Mouse (Mus musculus): Measurements from ENCODE around the gene Itgb6. TPM values are rescaled to one million over a fixed set of nuclear protein-coding genes. Genes with fewer than 3 reads are reported as not detected.

The Itgb6 gene
- 0.08 and 0.12 TPM in 2 replicates for polyA plus RNA-seq (2015; fragmentation: Nextera tagmentation; extraction: Ambion mirVana)

DNA sequence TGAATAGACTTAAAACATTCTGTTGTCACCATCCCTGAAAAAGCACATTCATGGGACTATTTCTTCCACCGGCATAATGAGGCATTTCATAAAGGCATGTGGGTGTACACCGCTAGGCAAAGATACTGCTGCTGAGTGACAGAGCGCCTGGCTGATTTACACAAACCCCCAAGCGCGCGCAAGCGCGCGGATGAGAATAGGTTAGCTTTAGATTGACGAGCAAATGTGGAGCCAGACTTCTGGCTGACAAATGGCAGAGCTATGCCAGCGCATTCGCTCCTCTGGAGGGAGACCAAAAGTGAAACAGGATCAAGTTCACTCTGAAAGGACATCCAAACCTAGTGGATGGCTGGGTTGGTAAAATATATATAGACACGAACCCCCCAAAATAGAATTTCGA, at the start of gene Itgb6:
TSS of gene Itgb6 (minus strand) at position 130 of the 400 bp plus-strand sequence.
- no peak for DNase-seq (ENCODE audit: low spot score)

DNA sequence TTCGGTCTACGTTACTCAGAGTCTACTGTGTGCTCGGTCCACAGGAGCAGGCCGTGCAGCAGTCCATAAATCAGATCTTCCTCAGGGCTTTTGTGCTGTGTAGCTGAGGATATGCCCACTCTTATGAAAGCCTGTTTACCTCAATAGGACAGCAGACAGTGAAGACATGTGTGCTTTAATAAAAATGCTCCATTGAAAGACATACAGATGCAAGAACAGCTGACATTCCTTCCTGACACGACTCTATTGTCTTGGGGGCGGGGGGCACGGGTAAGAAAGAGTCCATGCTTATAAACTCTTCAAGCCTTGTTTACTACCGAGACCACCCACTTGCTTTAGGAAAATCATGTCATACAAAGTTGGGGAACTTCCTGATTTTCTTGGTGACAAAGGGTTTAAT, 44.0 kb upstream of the Itgb6 start:
- no peak for DNase-seq (ENCODE audit: low spot score)

DNA sequence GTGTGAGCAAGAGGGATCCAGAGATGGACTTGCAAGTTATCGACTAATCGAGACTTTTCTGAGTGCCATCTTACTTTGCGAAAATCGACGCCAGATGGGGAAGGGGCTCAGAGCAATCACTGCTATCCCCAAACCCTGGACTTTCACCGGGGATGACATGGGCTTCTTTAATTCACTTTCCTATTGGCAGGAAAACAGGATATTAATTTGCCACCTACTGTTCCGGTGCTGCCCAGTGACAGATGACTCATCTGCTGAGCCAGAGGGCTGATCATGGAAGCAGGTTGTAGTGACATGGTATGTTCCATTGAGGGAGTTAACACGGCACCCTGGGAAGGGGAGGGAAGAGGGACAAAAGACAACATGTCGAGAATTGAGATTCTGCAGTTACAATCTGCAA, 33.8 kb upstream of the Itgb6 start:
- no peak for DNase-seq (ENCODE audit: low spot score)

DNA sequence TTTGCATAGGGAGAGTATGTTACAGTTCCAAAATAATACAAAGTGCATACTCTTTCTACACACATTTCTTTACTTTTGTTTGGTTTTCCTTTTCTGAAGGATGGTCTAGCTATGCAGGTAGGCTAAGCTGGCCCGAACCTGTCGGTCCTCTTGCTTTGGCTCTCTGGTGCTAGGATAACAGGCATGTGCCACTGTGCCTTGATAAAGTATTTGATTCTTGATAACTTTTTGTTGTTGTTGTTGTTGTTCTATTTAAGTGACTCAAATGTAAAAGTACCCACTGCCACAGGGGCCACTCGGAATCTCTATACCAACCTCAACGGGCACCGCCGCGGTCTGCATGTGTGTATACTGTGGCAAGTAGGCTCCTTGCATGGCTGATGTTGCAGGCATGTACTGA, 32.7 kb upstream of the Itgb6 start:
- DNase-seq (ENCODE audit: low spot score): no peak

DNA sequence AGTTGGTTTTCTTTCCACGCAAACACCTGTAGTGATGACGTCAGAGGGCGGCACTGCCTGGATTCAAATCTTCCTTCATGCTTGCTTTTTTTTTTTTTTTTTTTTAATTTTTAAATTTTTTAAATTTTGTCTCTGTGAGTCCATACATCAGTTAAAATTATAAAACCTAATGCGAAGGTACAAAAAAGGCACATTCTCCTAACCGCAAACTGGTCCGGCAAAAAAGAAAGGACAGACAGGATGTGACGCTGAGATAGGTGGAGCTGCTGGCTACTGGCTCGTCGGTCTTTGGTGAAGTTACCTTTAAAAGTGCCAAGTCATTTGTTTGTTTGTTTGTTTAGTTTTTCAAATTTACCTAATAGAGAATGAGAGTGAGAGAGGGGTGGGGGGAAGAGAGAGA, 28.8 kb upstream of the Itgb6 start:
- no peak for DNase-seq (ENCODE audit: low spot score)

DNA sequence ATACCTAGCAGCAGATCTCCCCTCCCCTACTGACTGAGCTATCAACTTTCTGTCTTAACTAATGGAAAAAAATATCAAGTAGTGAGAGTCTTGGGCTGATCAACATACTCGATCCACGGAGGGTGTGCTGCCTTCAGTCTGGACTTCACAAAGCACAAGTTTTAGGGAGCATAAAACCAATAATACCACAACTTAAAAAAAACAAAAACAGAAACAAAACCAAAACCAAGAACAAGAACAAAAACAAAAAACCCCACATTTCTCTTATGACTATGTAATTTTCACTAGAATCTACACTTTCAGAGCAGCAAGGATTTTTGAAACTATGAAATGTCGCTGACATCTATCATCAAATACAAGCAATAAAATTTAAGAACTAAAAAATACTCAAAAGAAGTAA, 28.1 kb upstream of the Itgb6 start:
- DNase-seq (ENCODE audit: low spot score): no peak

DNA sequence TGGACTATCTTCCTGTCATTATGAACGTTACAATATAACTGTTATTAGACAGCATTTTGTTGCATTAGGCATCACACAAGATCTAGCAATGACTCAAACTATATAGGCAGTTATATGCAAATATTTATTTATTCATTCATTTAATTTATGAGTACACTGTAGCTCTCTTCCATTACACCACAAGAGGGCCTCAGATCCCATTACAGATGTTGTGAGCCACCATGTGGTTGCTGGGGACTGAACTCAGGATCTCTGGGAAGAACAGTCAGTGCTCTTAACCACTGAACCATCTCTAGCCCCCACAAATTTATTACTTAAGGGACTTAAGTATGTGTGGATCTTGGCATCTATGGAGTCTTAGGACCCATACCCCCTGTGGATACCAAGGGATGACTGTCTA, 26.1 kb upstream of the Itgb6 start:
- no peak for DNase-seq (ENCODE audit: low spot score)

DNA sequence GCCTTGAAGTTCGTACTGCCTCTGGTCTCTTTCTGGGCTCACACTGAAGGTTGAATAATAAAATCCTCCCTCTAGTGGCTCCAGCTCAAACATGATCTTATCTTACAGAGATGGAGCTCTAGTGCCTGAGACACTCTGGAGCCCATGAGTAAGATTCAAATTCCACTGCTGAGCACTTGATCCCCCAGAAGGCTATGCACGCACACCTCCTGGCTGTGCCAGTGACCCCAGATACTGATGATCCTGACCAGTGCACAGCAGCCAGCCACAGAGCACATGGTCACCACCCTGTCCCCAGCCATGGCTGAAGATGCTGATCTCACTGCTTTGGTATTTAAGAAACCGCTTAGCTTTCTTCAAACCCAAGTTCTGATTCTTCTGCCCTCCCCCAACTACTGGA, 25.1 kb upstream of the Itgb6 start:
- DNase-seq (ENCODE audit: low spot score): no peak

DNA sequence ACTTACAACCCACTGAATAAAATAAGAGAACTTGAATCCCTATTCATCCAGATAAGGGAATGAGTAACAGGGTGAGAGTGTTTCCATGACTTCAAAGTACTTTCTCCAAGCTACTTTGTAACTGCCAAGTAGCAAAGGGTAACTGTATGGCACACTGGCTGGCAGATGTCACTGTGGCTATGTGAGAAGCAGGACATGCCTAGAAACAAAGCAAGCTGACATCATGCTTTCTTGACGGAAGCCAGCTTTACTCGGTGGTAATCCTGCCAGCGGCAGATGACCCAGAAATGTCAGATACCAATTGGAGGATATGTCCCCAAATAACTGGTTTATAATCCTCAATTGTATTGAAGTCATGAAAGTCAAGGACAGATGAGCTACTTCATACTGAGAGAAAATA, 22.2 kb upstream of the Itgb6 start:
- DNase-seq (ENCODE audit: low spot score): no peak

DNA sequence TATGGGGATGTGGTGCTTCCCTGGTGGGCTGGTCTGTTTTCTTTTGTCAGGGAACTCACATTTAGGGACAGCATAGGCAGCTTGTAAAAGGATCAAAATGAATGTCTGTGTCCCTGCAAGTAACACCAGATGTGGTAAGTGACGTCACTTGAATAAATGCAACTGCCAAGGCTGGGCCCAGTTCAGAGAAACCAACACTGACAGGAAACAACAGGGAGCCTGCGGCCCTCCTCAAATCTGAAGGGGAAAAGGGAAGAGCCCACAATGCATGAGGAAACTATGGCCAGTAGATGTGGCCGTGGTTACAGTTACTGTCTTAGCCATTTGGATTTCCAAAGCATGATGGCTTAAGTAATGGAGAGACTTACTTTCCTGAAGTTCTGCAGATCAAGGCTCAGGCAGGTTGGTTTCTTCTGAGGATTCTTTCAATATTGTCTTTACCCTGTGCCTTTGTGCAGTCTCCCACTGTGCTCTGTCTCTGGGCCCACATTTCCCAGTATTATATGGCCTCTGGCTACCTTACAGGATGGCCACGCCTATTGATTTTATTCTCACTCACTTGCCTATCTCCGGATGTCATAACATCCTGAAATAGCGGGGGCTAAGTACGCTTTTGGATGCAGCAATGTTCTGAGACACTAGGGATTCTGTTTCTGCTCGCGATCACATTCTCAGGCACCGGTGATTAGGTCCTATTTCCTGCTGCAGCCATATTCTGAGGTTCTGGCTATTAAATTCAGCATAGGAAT, 17.1 kb upstream of the Itgb6 start:
- peak; percentile 40 for DNase-seq (ENCODE audit: low spot score)

DNA sequence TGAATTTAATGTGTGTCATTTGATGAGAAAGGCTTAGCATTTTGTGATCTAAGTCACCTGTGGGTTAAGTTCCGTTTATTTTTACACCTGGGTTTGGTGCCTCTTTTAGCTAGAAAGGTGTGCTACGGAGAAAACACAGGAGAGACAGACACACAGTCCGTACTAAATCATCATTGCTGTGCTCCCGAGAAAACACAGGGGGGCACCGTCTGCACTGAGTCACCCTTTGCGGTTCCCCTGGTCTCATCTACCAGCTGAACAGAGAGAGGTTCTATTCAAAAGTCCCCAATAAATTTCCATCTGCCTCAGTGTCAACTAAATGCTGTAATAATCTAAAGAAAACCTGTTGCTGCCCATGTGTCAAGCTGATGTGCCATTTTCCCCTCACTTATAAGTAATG, 8.5 kb upstream of the Itgb6 start:
- no peak for DNase-seq (ENCODE audit: low spot score)

DNA sequence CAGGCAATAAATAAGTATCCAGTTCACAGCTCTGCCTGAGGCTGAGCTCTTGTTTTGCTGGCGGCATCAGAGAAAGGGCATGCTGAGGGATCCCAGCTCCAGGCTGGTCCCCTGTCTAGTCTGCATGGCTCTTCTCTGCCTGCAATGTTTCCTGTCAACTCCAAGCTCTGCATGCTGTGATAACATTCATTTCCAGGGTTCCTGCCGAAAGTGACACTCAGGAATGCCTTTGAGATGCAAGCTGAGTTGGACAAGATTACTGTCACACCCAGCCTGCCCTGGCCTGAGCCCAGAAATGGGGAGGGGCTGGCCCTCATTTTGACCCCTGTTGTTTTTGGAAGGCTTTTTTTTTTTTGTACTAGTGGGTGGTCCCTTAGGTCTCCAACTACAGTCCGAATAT, 7.6 kb upstream of the Itgb6 start:
- no peak for DNase-seq (ENCODE audit: low spot score)

DNA sequence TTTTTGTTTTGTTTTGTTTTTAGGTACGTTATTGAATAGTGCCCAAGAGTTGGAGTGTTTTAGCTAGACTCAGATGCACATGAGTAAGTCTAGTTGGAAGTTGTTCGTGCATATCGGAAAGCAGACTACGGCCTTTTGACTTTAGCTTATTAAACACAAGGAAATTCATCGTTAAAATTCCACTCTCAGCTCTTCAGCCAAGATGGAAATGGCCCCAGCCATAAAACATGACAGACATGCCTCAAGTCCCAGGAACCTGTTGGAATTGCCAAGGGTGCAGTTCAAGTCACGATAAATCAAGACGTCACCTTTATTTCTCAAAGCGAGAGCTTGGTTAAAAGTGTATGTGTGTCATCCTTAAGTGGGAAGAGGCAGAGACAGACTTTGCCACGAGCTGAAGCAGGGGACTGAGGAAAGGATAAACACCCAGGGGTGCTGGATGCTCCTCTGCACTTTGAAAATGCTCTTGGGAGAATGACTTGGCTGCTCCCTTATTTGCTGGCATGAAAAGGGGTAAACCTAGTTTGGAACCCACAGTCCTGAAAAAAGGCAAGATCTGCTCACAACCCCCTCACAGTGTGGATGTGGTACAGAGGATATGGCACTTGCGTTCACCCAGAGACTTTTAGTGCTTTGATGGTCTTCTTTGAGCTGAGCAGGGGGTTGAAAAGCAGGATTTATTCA, 6.6 kb upstream of the Itgb6 start:
- no peak for DNase-seq (ENCODE audit: low spot score)

DNA sequence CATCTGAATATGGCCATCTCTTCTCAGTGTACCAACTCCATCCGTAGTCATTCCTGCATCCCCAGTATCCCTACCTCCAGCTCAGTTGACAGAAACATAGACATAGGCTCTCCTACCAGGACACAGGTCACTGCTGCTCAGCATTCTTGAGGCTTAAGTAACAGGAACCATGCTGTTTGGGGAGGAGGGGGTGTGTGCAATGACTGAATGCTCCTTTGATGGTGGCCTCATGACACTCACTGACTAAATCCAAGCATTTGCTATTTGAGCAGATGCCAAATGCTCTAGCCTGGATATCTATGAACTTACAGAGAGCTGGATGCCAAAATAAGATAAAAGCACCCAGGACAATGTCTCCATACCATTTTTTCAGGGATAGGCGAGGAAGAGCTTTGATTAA, 2.2 kb upstream of the Itgb6 start:
- DNase-seq (ENCODE audit: low spot score): no peak

DNA sequence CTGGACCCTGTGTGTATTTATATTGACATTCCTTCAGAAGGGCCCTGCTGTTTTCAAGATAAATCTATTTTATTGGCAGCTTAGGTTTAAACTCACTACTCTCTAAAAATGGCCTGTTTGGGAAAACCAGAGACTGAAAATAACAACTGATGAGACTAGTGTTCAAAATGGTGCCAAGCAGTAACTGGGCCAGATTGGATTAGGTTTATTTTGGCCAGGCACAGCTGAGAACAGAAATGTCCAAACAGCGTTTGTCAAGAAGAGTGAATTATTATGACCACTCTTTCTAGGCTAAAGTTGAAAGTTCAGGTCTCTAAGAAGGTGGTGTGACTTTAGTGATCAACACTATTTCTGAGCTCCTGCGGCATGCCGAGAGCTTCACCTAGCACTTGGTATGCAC, 524 bp upstream of the Itgb6 start:
- DNase-seq (ENCODE audit: low spot score): no peak

DNA sequence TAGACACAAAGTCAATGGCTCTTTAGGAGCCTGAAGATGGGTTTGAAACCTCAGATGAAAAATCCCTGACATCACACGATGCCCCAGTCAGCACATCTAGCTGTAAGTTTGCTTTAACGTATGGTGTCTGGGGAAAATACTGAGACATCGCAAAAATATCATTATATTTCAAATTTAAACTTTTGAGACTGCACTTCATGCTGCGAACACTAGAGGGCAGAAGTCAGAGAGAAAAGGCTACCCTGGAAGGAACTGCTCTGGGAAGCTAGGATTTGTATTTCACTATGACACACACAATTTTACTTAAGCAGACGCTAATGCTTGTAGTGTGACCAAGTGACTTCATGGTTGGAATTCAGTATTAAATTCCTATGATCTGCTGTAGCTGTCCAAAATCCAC, 1.5 kb downstream of the Itgb6 start:
- peak; percentile 55 for DNase-seq (ENCODE audit: low spot score)

DNA sequence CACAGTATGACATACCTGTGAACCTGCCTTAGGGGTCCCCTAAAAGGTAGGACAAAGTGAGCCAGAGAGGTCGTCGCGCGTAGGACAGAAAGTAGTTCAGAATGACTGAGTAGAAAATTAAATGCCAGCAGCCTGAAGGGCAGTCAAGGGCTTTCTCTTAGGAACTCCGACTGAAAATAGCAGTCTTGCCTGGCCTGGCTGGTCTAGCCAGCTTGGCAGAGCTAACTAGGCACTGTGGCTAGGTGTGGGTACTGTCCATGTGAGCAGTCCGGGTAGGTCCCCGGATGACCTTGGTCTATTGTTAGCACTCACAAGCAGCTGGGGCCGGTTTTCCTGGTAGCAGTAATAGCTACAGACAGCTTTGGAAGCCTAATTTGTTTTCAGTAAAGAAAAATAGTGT, 2.2 kb downstream of the Itgb6 start:
- no peak for DNase-seq (ENCODE audit: low spot score)

DNA sequence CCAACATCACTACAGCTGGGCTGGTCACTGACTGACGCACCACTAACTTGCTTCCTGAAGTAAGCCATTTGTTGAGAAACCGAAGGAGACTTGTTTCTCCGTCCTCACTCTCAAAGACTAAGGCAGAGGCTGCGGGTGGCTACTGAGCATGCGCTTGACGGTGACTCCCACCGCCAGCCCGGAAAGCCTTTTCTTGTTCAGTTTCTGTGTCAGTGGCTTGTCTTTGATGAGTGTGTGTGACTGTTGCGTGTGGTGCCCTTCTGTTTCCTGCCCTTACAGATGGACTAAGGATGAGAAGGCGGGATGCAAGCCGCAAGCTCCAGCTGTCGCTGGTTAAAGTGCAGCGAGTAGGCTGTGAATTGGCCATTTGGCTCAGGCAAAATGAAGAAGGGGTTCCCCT, 5.1 kb downstream of the Itgb6 start:
- peak; percentile 84 for DNase-seq (ENCODE audit: low spot score)

DNA sequence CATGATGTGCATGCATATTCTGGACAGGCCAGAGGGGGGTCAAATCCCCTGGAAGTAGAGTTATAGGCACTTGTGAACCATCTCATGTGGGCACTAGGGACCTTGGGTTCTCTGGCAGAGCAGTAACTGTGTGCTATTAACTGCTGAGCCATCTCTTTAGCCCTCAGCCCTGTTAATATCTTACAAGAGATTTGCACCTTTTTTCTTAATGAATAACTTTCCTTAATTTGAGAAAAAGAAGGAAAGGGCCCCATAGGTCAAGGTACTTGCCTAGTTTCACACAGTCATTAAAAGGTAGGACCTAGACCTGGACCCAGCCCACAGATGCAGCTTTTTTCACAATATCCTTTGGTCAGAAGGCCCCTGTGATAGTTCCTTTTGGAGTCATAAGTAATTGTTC, 5.9 kb downstream of the Itgb6 start:
- DNase-seq (ENCODE audit: low spot score): no peak

DNA sequence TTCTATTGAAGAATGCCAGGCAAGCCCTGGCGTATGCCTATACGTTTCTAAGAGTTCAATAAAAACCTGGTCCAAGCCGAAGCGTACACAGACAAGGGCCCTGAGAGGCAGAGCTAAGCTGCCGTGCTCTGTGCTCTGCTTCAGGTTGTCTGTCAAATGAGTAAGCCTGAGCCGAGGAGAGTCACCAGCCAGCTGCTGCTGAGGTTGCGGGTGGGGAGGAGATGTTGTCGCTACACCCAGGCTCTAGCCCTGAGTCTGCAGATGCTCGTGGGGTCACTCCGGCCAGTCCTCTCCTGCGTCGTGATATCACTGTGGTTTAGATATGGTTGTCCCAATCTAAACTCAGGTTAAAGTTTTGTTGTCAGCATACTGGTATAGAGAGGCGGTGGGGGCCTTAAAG, 6.7 kb downstream of the Itgb6 start:
- DNase-seq (ENCODE audit: low spot score): no peak

DNA sequence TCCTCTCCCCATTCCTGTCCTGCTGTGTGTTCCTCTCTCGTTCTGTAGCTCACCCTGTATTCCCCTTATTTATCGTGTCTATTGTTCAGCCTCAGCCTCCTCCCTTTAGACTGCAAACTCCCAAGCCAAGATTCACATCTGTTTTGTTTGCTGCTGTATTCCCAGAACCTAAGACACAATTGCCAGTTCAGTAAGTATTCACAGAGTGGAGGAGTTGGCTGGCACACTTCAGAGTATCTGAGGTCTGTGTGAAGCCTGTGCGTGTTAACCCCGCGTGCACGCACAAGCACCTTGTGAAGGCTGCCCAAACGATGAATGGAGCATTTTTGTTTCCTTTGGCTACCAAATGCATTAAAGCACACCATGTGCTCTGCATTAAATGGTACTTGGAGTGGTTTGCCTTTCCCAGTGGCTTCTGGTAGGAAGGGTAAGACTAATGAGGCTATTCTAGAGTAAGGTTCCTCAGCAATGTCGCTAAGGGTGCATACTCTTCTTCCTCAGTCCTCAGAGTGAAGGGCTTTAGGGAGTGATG, 7.4 kb downstream of the Itgb6 start:
- no peak for DNase-seq (ENCODE audit: low spot score)

DNA sequence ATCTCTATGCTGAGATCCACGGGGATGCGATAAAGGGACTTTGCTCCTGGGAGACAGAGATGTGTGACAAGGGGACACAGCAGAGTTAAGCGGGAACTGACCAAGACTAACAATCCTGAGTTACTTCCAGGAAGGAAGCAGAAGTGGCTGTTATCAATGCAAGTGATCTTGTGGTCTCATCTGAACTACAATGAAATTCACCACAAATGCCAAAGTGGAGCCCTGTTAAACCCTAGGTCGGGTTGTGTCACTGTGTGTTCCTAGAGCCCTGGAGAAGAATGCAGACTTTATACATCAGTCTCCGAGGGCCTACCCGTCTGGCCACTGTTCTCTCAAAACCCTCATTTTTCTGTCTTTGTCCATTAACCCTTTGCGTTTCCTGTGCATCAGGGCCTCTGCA, 8.0 kb downstream of the Itgb6 start:
- peak; percentile 16 for DNase-seq (ENCODE audit: low spot score)

DNA sequence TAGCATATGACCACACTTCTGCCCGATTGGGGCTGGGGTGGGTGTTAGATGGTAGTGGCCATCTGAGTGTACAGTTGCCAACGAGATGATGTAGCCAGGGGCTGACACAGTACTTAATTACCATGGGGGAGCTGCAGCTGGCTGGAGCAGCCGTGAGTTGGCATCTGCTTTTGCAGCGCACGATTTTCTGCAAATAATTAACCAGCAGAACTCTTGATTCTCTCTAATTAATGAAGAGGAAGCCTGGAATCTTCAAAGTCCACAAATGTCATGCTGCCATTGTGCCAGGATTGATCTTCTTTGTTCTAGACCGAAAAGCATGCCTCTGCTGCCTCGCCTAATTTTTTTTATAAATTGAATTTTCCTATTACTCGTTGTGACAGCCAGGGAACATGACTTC, 8.6 kb downstream of the Itgb6 start:
- no peak for DNase-seq (ENCODE audit: low spot score)
